Mouse (Mus musculus) effector memory CD4-positive, alpha-beta T cell, adult 5 months (primary cell): ENCODE data around the gene Cpa3. TPM values are rescaled to one million over a fixed set of nuclear protein-coding genes. Genes with fewer than 3 reads are reported as not detected.

Experiments used
- polyA plus RNA-seq: library from polyadenylated mRNA; unstranded; fragments of 100-300 nt; shearing (Covaris generic); gene quantifications from one replicate; pipeline ENCODE4 v1.2.1, GENCODE M21; 2017

The Cpa3 gene
- polyA plus RNA-seq = not detected

DNA sequence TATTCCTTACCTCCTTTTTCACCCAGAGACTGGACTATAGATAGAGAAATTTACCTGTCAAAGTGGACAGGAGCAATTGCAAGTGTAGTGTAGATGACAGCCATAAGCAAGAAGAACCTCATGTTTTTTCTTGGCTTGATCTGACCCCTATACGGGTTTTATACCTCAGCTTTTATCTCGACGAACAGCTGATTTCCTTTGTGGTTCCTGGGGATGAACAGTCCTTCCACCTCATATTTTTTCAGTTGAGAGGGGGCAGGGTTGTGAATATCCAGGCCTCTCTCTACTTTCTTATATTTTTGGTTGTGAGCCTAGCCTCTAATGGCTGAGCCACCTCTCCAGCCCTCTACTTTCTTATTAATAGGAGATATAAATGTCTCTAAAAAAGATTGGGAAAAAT is at the start of gene Cpa3:
TSS of gene Cpa3 (minus strand) at position 132 of the 400 bp plus-strand sequence.

DNA sequence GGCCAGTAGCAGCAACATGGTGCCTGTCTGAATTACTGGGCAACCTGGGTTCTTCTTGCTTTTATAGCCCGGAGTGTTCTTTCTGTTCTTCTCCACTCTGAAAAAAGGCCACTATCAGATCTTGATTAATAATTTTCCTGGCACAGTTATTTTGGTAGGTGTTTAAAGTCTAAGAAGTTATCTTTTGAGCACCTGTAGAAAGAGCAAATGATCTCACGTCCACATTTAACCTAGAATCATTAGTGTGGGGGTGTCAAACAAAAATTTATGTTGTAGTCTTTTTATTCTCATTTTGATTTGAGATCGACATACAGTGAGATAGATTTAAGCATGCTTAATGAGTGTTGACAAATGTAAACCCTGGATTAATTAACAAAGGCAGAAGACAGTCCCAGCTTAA is 33.7 kb upstream of the Cpa3 start, which contains the start of gene Cpb1:
TSS of gene Cpb1 (minus strand) at position 101 of the 400 bp plus-strand sequence.

Other genes starting within 250 kb of the Cpa3 start
- gene Hps3, start 206.9 kb downstream of the Cpa3 start, polyA plus RNA-seq = 38.1 TPM
- 40.7 TPM for gene Hltf, start 184.4 kb downstream of the Cpa3 start, polyA plus RNA-seq
- 18.6 TPM for gene Gyg, start 86.9 kb downstream of the Cpa3 start, polyA plus RNA-seq
- gene Cpb1, start 33.6 kb upstream of the Cpa3 start, polyA plus RNA-seq = not detected
- gene Agtr1b, start 125.0 kb upstream of the Cpa3 start, polyA plus RNA-seq = not detected